In genomic region chr3:102738926-102739325, GRCm38 (mm10) we compare ENCODE assay signal across 20 mouse cellular contexts. TPM values are rescaled to one million over a fixed set of nuclear protein-coding genes. Genes with fewer than 3 reads are reported as not detected.
DNase-seq lines count a peak whose midpoint lies in the region; ATAC-seq and TF ChIP-seq lines count a peak whose summit lies in the region.
"Had no signal": no experiment of that assay in that cellular context is flagged by ENCODE, and none has a peak within 500 bp of the region (broad histone marks: within the 10 kb centered on the region; RNA-seq: fewer than 3 reads in every experiment).

No protein-coding gene starts in this region.

- DNase-seq in heart, adult 18-20 months, result no peak
- no peak for DNase-seq in liver, adult 2 months (ENCODE audit: extremely low read depth, low read depth, low spot score)
- no peak for DNase-seq in liver
- DNase-seq in liver, postnatal 0 days, result no peak
- DNase-seq: cerebellum, adult 9-11 months; embryo, embryonic 11 days; gastrocnemius, postnatal 36 days; lung, postnatal 14 days; right cerebral cortex, adult 18-20 months had no signal

- no peak for ATAC-seq in heart, embryonic 15.5 days (replicated peaks; ENCODE audit: insufficient number of reproducible peaks, insufficient read depth, low FRiP score, low read depth)
- ATAC-seq in liver, postnatal 0 days, result no peak
- no peak for ATAC-seq in forebrain, embryonic 15.5 days (replicated peaks)
- ATAC-seq: intestine, embryonic 15.5 days had no signal

- WGBS in heart, embryonic 15.5 days, result 76% methylated on average over 6 of the region's 6 CpGs
- 78% methylated on average over 6 of the region's 6 CpGs for WGBS in liver, adult 2 months
- 54% methylated on average over 6 of the region's 6 CpGs for WGBS in liver, postnatal 0 days (ENCODE audit: insufficient replicate concordance)
- WGBS in forebrain, embryonic 15.5 days, result 75% methylated on average over 6 of the region's 6 CpGs

- H3K9me3 ChIP-seq in heart, embryonic 15.5 days (replicated peaks), result no peaks in the 10 kb centered on the region
- no peaks in the 10 kb centered on the region for H3K9me3 ChIP-seq in liver, postnatal 0 days (ENCODE audit: low read length)
- H3K9me3 ChIP-seq in forebrain, embryonic 15.5 days, result no peaks in the 10 kb centered on the region
- H3K9me3 ChIP-seq: embryonic facial prominence, embryonic 15.5 days; intestine, embryonic 15.5 days; limb, embryonic 13.5 days; midbrain, embryonic 10.5 days had no signal

- H3K36me3 ChIP-seq in heart, embryonic 15.5 days, result no peaks in the 10 kb centered on the region
- H3K36me3 ChIP-seq in liver, adult 2 months (ENCODE audit: control insufficient read depth, insufficient read depth, low read length), result no peaks in the 10 kb centered on the region
- no peaks in the 10 kb centered on the region for H3K36me3 ChIP-seq in liver, postnatal 0 days (replicated peaks; ENCODE audit: insufficient read depth, low read length)
- H3K36me3 ChIP-seq in forebrain, embryonic 15.5 days, result no peaks in the 10 kb centered on the region
- H3K36me3 ChIP-seq: embryonic facial prominence, embryonic 15.5 days; intestine, embryonic 15.5 days; limb, embryonic 13.5 days; midbrain, embryonic 10.5 days had no signal

- no peak for TF ChIP-seq EP300 in liver, postnatal 0 days (IDR thresholded peaks at IDR 0.05; ENCODE audit: low read depth)

- no peaks in the 10 kb centered on the region for H3K79me2 ChIP-seq in liver, adult 2 months (ENCODE audit: control insufficient read depth, insufficient read depth, low read length)

- peaks cover 71% of the 10 kb centered on the region for H3K4me1 ChIP-seq in heart, embryonic 15.5 days (replicated peaks)
- peaks cover 2% of the 10 kb centered on the region; the same call in 1 of the 2 replicates for H3K4me1 ChIP-seq in liver, adult 2 months (ENCODE audit: control insufficient read depth, insufficient read depth, low read length)
- no peaks in the 10 kb centered on the region; the same call in 1 of the 2 replicates for H3K4me1 ChIP-seq in cortical plate, adult 2 months (ENCODE audit: control insufficient read depth, insufficient read depth, low read length)
- H3K4me1 ChIP-seq in liver, postnatal 0 days (ENCODE audit: insufficient read depth), result peaks cover 9% of the 10 kb centered on the region
- H3K4me1 ChIP-seq in forebrain, embryonic 15.5 days, result peaks cover 27% of the 10 kb centered on the region

- TF ChIP-seq POLR2A in liver, adult 2 months (IDR thresholded peaks at IDR 0.05; ENCODE audit: extremely low read depth, insufficient read depth, low read length), result no peak
- TF ChIP-seq POLR2A in cortical plate, adult 2 months (IDR thresholded peaks at IDR 0.05; ENCODE audit: extremely low read depth, insufficient read depth, low read length), result no peak

- no peak overlapping the region for H3K9ac ChIP-seq in heart, embryonic 15.5 days
- no peak overlapping the region for H3K9ac ChIP-seq in liver, adult 2 months (ENCODE audit: low read depth, low read length)
- no peak overlapping the region for H3K9ac ChIP-seq in liver, postnatal 0 days (replicated peaks)
- no peak overlapping the region for H3K9ac ChIP-seq in forebrain, embryonic 15.5 days (replicated peaks)
- H3K9ac ChIP-seq: embryonic facial prominence, embryonic 15.5 days; intestine, embryonic 15.5 days; limb, embryonic 13.5 days had no signal

- H3K27ac ChIP-seq in heart, embryonic 15.5 days, result peak overlapping the region; percentile 66
- peak overlapping the region; percentile 48 for H3K27ac ChIP-seq in liver, adult 2 months (replicated peaks; ENCODE audit: insufficient read depth, low read depth, low read length)
- H3K27ac ChIP-seq in cortical plate, adult 2 months (ENCODE audit: insufficient read depth, low read length), result 0 out of 2 replicates have a peak overlapping the region, but pooled peaks have one; percentile 57
- peak overlapping the region; percentile 52 for H3K27ac ChIP-seq in liver, postnatal 0 days (ENCODE audit: low read depth)
- no peak overlapping the region for H3K27ac ChIP-seq in forebrain, embryonic 15.5 days (replicated peaks)
- H3K27ac ChIP-seq: embryonic facial prominence, embryonic 15.5 days; limb, embryonic 13.5 days; midbrain, embryonic 10.5 days had no signal

- TF ChIP-seq CTCF in liver, adult 2 months (IDR thresholded peaks at IDR 0.05; ENCODE audit: low read depth, low read length), result no peak
- no peak for TF ChIP-seq CTCF in cortical plate, adult 2 months (IDR thresholded peaks at IDR 0.05; ENCODE audit: extremely low read depth, insufficient read depth, low read length)
- TF ChIP-seq CTCF in liver, postnatal 0 days (IDR thresholded peaks at IDR 0.05; ENCODE audit: low read depth), result no peak

- H3K4me2 ChIP-seq in heart, embryonic 15.5 days, result peak overlapping the region; percentile 11; the same call in 1 of the 2 replicates
- H3K4me2 ChIP-seq in liver, postnatal 0 days (ENCODE audit: low read depth, low read length), result no peak overlapping the region
- no peak overlapping the region for H3K4me2 ChIP-seq in forebrain, embryonic 15.5 days (replicated peaks)
- H3K4me2 ChIP-seq: embryonic facial prominence, embryonic 15.5 days; limb, embryonic 13.5 days had no signal

- H3K27me3 ChIP-seq in heart, embryonic 15.5 days, result no peaks in the 10 kb centered on the region
- peaks cover 7% of the 10 kb centered on the region; the same call in 1 of the 2 replicates for H3K27me3 ChIP-seq in liver, adult 2 months (ENCODE audit: control insufficient read depth, insufficient read depth, low read length)
- peaks cover 22% of the 10 kb centered on the region for H3K27me3 ChIP-seq in liver, postnatal 0 days (ENCODE audit: insufficient read depth, low read length)
- no peaks in the 10 kb centered on the region for H3K27me3 ChIP-seq in forebrain, embryonic 15.5 days
- H3K27me3 ChIP-seq: embryonic facial prominence, embryonic 15.5 days; intestine, embryonic 15.5 days; limb, embryonic 13.5 days had no signal

- no peak overlapping the region for H3K4me3 ChIP-seq in heart, embryonic 15.5 days
- no peak overlapping the region for H3K4me3 ChIP-seq in liver, adult 2 months (ENCODE audit: insufficient read depth, low read depth, low read length)
- no peak overlapping the region for H3K4me3 ChIP-seq in cortical plate, adult 2 months (ENCODE audit: insufficient read depth, low read length)
- H3K4me3 ChIP-seq in liver, postnatal 0 days (ENCODE audit: low read depth, low read length), result no peak overlapping the region
- no peak overlapping the region for H3K4me3 ChIP-seq in forebrain, embryonic 15.5 days
- H3K4me3 ChIP-seq: embryonic facial prominence, embryonic 15.5 days; intestine, embryonic 15.5 days; limb, embryonic 13.5 days; midbrain, embryonic 10.5 days had no signal

RNA-seq across cellular contexts. Expression of gene Tspan2, which starts 4.6 kb away (rescaled TPM):
- polyA plus RNA-seq in heart, embryonic 15.5 days (2015; fragmentation: Nextera tagmentation; extraction: Ambion mirVana), result 22.5 and 23.1 TPM in 2 replicates
- total RNA-seq in heart, adult 18-20 months (2021), result 1 to 10 TPM; 8.1 to 9.9 TPM
- total RNA-seq in liver, adult 2 months (2014; rRNA removed), result 1.4 and 2.7 TPM in 2 replicates
- 0.34 and 0.36 TPM in 2 replicates for polyA plus RNA-seq in liver, adult 2 months (2012; rRNA removed)
- polyA plus RNA-seq in cortical plate, adult 2 months (2012; rRNA removed), result 89.2 and 108 TPM in 2 replicates
- 1.9 and 2.1 TPM in 2 replicates for polyA plus RNA-seq in liver, postnatal 0 days (2015; fragmentation: Nextera tagmentation; extraction: Ambion mirVana)
- polyA plus RNA-seq in forebrain, embryonic 15.5 days (2015; fragmentation: Nextera tagmentation; extraction: Ambion mirVana), result 6.7 and 7.5 TPM in 2 replicates

RNA-seq across cellular contexts. Expression of gene Tshb, which starts 43.6 kb away (rescaled TPM):
- 0.08 TPM in 1 of 2 replicates, not detected in the other for polyA plus RNA-seq in heart, embryonic 15.5 days (2015; fragmentation: Nextera tagmentation; extraction: Ambion mirVana)
- total RNA-seq in heart, adult 18-20 months (2021), result not detected
- total RNA-seq in liver, adult 2 months (2014; rRNA removed), result not detected in 2 replicates
- not detected in 2 replicates for polyA plus RNA-seq in liver, adult 2 months (2012; rRNA removed)
- not detected in 2 replicates for polyA plus RNA-seq in cortical plate, adult 2 months (2012; rRNA removed)
- polyA plus RNA-seq in liver, postnatal 0 days (2015; fragmentation: Nextera tagmentation; extraction: Ambion mirVana), result 0.04 TPM in 1 of 2 replicates, not detected in the other
- 0.08 and 0.37 TPM in 2 replicates for polyA plus RNA-seq in forebrain, embryonic 15.5 days (2015; fragmentation: Nextera tagmentation; extraction: Ambion mirVana)
- total RNA-seq: adrenal gland, postnatal 4 days; ES-E14; gastrocnemius, postnatal 36 days; layer of hippocampus, adult 18-20 months; left cerebral cortex, adult 8-10 months had no signal
